Mouse (Mus musculus) heart, embryonic 14.5 days (tissue): ENCODE results near the gene Mlana. TPM values are rescaled to one million over a fixed set of nuclear protein-coding genes. Genes with fewer than 3 reads are reported as not detected.

Source experiments
- ATAC-seq: fragments of 200-750 bp; cut with Nextera tagmentation; 2 replicates; pipeline ENCODE4 v1.8.0; 2017; ENCODE audit warnings: low read depth, moderate TSS enrichment; ENCODE audit not compliant: insufficient number of reproducible peaks, insufficient read depth, low FRiP score
- H3K27ac ChIP-seq, 2 experiments: fragments of 200-500 bp in 1 of 2; fragments of 300-500 bp in 1 of 2; sonication (generic) in 1 of 2; replicated peaks in 1 of 2; 2 replicates each; pipeline ENCODE4 v1.5.1; 2012 to 2014; ENCODE audit warnings: low read depth in 2 of 2, low read length in 2 of 2, control low read depth in 1 of 2, mild to moderate bottlenecking in 1 of 2, mixed read lengths in 1 of 2; ENCODE audit not compliant: control insufficient read depth in 1 of 2, insufficient read depth in 1 of 2
- H3K27me3 ChIP-seq: fragments of 300-500 bp; sonication (generic); 2 replicates; pipeline ENCODE4 v1.6.1; 2014; ENCODE audit warnings: mild to moderate bottlenecking, low read length, control low read depth; ENCODE audit not compliant: control insufficient read depth, insufficient read depth
- H3K36me3 ChIP-seq: fragments of 300-500 bp; sonication (generic); 2 replicates; pipeline ENCODE4 v1.6.1; 2014; ENCODE audit warnings: mild to moderate bottlenecking, control low read depth, low read length, mixed read lengths; ENCODE audit not compliant: control insufficient read depth, insufficient read depth
- H3K4me1 ChIP-seq, 2 experiments: fragments of 200-500 bp in 1 of 2; fragments of 300-500 bp in 1 of 2; sonication (generic) in 1 of 2; 2 replicates each; pipeline ENCODE4 v1.6.1; 2012 to 2014; ENCODE audit warnings: low read length in 2 of 2, control low read depth in 1 of 2, mixed read lengths in 1 of 2; ENCODE audit not compliant: control insufficient read depth in 2 of 2, insufficient read depth in 2 of 2
- H3K4me2 ChIP-seq: fragments of 300-500 bp; sonication (generic); 2 replicates; pipeline ENCODE4 v1.6.1; 2014; ENCODE audit warnings: mild to moderate bottlenecking, low read length
- H3K4me3 ChIP-seq, 2 experiments: fragments of 200-500 bp in 1 of 2; fragments of 300-500 bp in 1 of 2; sonication (generic) in 1 of 2; 2 replicates each; pipeline ENCODE4 v1.5.1; 2012 to 2014; ENCODE audit warnings: low read length in 2 of 2, mild to moderate bottlenecking in 2 of 2, control low read depth in 1 of 2, low read depth in 1 of 2, moderate library complexity in 1 of 2; ENCODE audit not compliant: control insufficient read depth in 1 of 2, insufficient read depth in 1 of 2
- H3K9ac ChIP-seq: fragments of 300-500 bp; sonication (generic); 2 replicates; pipeline ENCODE4 v1.6.1; 2014; ENCODE audit warnings: mild to moderate bottlenecking, low read length
- H3K9me3 ChIP-seq: fragments of 300-500 bp; sonication (generic); 2 replicates; pipeline ENCODE4 v1.6.1; 2016; ENCODE audit warnings: low read length, control low read depth; ENCODE audit not compliant: control insufficient read depth
- WGBS: fragments of 180-500 bp; shearing (Covaris S2); extraction: QIAGEN DNeasy Blood & Tissue Kit; methylation state at CpG from one replicate; pipeline ENCODE4 v1.1.7; 2014; 5-methylcytosine and 5-hydroxymethylcytosine counted together
- polyA plus RNA-seq: library from polyadenylated mRNA; unstranded; fragments of >200 nt; fragmentation: Nextera tagmentation; extraction: Ambion mirVana; gene quantifications from 2 replicates; pipeline ENCODE4 v1.2.1, GENCODE M21; 2014

Mlana gene
- polyA plus RNA-seq = 1.6 and 1.7 TPM in 2 replicates

DNA sequence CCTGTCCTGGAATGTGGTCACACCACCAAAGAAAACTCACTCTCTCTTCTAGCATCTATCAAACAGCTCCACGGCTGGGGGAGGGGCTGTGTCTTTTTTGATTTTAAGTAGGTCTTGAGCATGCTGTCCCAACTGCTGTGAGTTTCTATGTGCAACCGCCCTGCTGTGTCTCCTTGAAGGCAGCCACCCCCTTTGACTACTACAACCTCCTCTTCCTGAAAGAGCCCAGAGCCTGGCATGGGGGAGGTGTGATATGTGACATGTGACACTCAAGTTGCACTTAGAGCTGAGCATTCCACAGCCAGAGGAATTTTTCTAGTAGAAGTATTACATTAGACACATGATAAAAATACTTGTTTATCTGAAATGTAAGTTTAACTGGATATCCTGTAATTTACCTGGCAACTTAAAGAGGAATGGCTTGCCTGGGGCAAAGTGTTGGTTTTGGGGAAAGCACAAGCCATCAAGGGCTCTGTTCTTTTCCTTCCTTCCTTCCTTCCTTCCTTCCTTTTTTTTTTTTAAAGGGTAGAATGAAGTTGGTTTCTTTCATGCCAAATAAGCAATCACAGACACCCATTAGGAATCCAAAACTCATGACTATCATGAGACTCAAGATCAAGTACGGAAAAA lies at the start of gene Mlana:
Mlana (plus strand) TSS at position 580 of the 630 bp plus-strand sequence.
- no peaks in the 10 kb centered on the region for H3K27me3 ChIP-seq
- H3K36me3 ChIP-seq = no peaks in the 10 kb centered on the region
- 31% methylated on average over 3 of the region's 3 CpGs for WGBS
- H3K27ac ChIP-seq = peak within 1 kb of the TSS in 1 of 2 experiments; percentile 28; a peak in 1 of 4 replicates
- no peak within 1 kb of the TSS for H3K4me3 ChIP-seq
- peaks cover 4% of the 10 kb centered on the region; the same call in 1 of the 2 replicates for H3K9me3 ChIP-seq
- no peak within 1 kb of the TSS for H3K9ac ChIP-seq
- peak within 1 kb of the TSS; percentile 40; the same call in 1 of the 2 replicates for H3K4me2 ChIP-seq
- ATAC-seq = no peak
- peaks cover 10 to 13% of the 10 kb centered on the region in 2 experiments for H3K4me1 ChIP-seq

DNA sequence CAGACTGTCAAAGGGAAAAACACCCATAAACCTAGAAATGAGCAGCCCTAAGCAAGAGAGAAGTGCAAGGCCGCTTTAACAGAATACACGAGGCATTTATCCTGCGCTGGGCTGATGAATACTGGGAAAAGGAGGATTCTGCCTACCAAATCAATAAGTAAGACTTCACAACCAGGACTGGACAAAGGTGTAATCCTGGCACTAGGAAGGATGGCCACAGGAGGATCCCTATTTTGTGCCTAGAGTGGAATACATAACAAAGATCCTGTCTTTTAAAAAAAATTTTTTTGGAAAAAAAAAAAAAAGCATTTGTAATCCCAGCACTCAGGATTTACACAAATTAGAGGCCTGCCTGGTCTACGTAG lies 49.1 kb upstream of the Mlana start:
- Histone ChIP-seq H3K9ac (no peak overlapping the region), H3K4me2 (peak overlapping the region; percentile 68), H3K36me3 (no peaks in the 10 kb centered on the region; the same call in 1 of the 2 replicates), H3K27ac (no peak overlapping the region), H3K4me3 (peak overlapping the region in 1 of 2 experiments; percentile 73; a peak in 1 of 4 replicates), H3K27me3 (peaks cover 6% of the 10 kb centered on the region), H3K4me1 (no peaks in the 10 kb centered on the region), H3K9me3 (no peaks in the 10 kb centered on the region)
- no peak for ATAC-seq
- WGBS = 25% methylated on average over 4 of the region's 4 CpGs

DNA sequence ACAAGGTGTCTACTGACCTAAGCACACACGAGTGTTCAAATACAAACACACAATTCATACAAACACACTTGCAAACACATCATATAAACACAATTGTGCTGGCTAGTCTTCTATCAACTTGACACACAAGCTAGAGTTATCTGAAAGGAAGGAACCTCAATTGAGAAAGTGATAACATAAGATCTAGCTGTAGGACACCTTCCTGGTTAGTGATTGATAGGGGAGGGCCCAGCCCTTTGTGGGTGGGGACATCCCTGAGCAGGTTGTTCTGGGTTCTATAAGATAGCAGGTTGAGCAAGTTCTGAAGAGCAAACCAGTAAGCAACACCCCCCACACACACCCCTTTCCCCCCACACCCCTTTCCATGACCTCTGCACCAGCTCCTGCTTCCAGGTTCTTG lies 47.9 kb upstream of the Mlana start:
- H3K9me3 ChIP-seq = no peaks in the 10 kb centered on the region
- peaks cover 8% of the 10 kb centered on the region for H3K27me3 ChIP-seq
- H3K9ac ChIP-seq = no peak overlapping the region
- no peak overlapping the region for H3K4me3 ChIP-seq
- 64% methylated on average over 1 of the region's 1 CpGs for WGBS
- ATAC-seq = no peak
- no peak overlapping the region for H3K4me2 ChIP-seq
- H3K27ac ChIP-seq = no peak overlapping the region
- H3K36me3 ChIP-seq = no peaks in the 10 kb centered on the region; the same call in 1 of the 2 replicates
- H3K4me1 ChIP-seq = no peaks in the 10 kb centered on the region

DNA sequence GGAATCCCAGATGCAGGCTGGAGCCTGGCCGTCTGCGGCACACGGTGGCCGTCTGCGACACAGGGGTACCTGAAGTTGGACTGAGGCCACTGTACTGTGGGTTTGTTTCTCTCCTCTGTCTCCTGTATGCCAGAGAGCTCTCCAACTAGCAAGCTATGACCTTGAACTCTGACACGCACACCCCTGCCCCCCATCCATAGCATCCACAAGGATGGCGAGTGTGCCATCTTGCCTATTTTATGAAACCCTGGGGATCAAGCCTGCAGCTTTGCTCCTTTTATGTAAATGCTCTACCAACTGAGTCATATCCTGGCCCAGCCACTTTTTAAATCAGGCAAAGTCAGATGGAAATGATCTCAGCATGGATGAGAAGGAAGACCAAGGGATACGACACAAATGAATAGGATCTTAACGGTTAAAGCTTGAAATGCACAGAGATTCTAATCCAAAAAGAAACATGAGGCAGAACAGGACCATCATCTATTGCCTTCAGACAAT lies 43.8 kb upstream of the Mlana start:
- WGBS = 81% methylated on average over 9 of the region's 9 CpGs
- no peak for ATAC-seq
- Histone ChIP-seq H3K4me1 (no peaks in the 10 kb centered on the region), H3K36me3 (no peaks in the 10 kb centered on the region), H3K27me3 (peaks cover 8% of the 10 kb centered on the region), H3K27ac (no peak overlapping the region), H3K9me3 (no peaks in the 10 kb centered on the region), H3K4me2 (no peak overlapping the region), H3K9ac (no peak overlapping the region), H3K4me3 (no peak overlapping the region)

DNA sequence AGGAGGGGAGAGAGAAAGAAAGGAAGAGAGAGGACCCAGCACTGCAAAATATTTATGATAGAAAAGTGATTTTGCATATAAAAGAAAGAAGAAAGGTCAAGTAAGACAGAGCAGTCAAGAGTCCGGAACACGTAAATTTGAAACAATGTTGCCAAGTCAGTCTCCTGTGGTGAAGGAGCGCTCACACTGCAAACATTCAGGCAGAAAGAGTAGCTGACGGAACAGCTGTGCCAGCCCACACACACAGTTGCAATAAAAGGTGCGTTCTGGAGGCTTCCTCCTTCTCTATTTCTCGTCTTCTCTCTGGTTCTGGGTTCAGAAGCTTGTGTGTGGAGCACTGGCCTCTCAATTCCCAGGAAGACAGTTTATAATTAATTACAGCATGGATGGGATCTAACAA lies 42.5 kb upstream of the Mlana start:
- Histone ChIP-seq H3K9ac (no peak overlapping the region), H3K4me1 (no peaks in the 10 kb centered on the region), H3K4me2 (no peak overlapping the region), H3K36me3 (no peaks in the 10 kb centered on the region), H3K4me3 (no peak overlapping the region), H3K27me3 (peaks cover 8% of the 10 kb centered on the region), H3K27ac (no peak overlapping the region), H3K9me3 (no peaks in the 10 kb centered on the region)
- WGBS = 77% methylated on average over 6 of the region's 6 CpGs
- no peak for ATAC-seq

DNA sequence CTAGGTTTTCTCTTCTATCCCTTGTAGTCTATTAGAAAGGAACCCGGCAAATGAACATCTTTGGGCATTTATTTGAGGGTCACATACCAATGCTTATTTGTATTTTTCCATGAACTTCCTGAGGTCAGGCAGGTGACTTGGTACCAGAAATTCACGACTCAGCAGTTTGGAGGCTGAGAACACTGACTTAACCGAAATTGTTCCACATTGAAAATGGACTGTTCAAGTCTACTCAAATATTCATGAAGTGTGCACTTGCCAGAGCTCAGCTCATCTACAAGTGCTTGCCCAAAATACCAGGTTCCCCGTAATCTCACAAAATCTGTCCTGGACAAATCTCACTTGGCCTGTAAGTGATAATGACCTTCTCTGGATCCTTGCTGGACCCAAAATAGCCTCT lies 41.6 kb upstream of the Mlana start:
- no peak for ATAC-seq
- no peaks in the 10 kb centered on the region for H3K4me1 ChIP-seq
- H3K9me3 ChIP-seq = no peaks in the 10 kb centered on the region
- no peak overlapping the region for H3K4me3 ChIP-seq
- H3K4me2 ChIP-seq = no peak overlapping the region
- H3K27me3 ChIP-seq = peaks cover 8% of the 10 kb centered on the region
- H3K9ac ChIP-seq = no peak overlapping the region
- no peaks in the 10 kb centered on the region for H3K36me3 ChIP-seq
- 83% methylated on average over 4 of the region's 4 CpGs for WGBS
- no peak overlapping the region for H3K27ac ChIP-seq

DNA sequence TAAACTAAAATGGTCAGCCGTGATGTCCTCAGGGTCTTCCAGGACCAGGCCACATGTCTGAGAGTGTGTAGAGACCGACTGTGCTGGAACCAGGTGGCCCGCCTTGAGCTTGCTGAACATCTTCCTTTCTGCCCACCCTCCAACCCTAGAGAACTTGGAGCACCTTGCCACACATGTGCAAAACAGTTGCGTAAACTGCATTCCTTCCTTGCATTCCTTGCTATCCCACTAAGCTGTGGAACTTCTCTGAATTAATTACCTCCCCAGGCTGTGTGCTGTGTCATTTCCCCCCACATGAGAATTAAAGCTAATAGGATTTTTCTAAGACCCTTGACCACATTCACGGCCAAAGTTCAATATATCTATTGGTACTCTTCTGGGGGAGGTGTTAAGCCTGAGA lies 41.0 kb upstream of the Mlana start:
- no peak overlapping the region for H3K4me2 ChIP-seq
- H3K4me1 ChIP-seq = no peaks in the 10 kb centered on the region
- no peak overlapping the region for H3K9ac ChIP-seq
- ATAC-seq = no peak
- WGBS = 77% methylated on average over 5 of the region's 5 CpGs
- H3K27ac ChIP-seq = no peak overlapping the region
- no peaks in the 10 kb centered on the region for H3K36me3 ChIP-seq
- H3K4me3 ChIP-seq = no peak overlapping the region
- peaks cover 8% of the 10 kb centered on the region for H3K27me3 ChIP-seq
- H3K9me3 ChIP-seq = no peaks in the 10 kb centered on the region

DNA sequence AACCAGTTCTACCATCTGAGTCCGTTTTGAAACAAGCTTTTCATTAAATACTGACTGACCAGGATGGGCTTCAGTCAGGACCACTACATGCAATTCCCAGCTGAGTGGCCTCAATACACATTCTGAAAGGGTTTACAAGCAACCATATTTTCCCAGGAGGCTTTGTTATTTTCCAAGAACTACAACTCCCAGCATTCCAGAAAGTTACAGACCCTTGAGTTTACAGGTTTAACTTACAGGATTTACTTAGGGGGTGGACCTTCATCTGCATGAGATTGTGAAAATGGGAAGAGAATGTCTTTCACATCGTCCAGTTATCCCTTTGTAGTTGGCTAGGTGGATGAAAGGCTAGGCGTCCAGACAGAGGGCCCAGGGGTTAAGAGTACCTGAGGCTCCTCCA lies 40.6 kb upstream of the Mlana start:
- 60% methylated on average over 3 of the region's 3 CpGs for WGBS
- Histone ChIP-seq H3K4me1 (peaks cover 1 to 2% of the 10 kb centered on the region in 2 experiments; a peak in 2 of 4 replicates), H3K4me2 (no peak overlapping the region), H3K27me3 (peaks cover 8% of the 10 kb centered on the region), H3K9ac (no peak overlapping the region), H3K36me3 (no peaks in the 10 kb centered on the region), H3K27ac (no peak overlapping the region), H3K4me3 (no peak overlapping the region), H3K9me3 (no peaks in the 10 kb centered on the region)
- no peak for ATAC-seq
